Mouse (Mus musculus): ENCODE data around the gene Olfr78.

Gene Olfr78

GRCm38 (mm10) chr7:102759266-102759665 lies at the start of gene Olfr78, which contains the start of gene Olfr560:
TSS of gene Olfr78 (minus strand) at chr7:102759471.
TSS of gene Olfr560 (minus strand) at chr7:102759366.
- DNase-seq (ENCODE audit: low spot score), result no peak

- DNase-seq (ENCODE audit: low spot score), result no peak
Measured at GRCm38 (mm10) chr7:102803180-102803579, 43.9 kb upstream of the Olfr78 start, which contains the start of gene Olfr564. TSS of gene Olfr564 (plus strand) at chr7:102803480.

- DNase-seq (ENCODE audit: low spot score), result no peak
Measured at GRCm38 (mm10) chr7:102770921-102771320, 11.7 kb upstream of the Olfr78 start, which contains the start of gene Olfr561. TSS of gene Olfr561 (plus strand) at chr7:102771221.

GRCm38 (mm10) chr7:102752086-102752485 lies 7.2 kb downstream of the Olfr78 start:
- DNase-seq (ENCODE audit: low spot score), result no peak

- DNase-seq (ENCODE audit: low spot score), result no peak
Measured at GRCm38 (mm10) chr7:102737705-102738104, 21.6 kb downstream of the Olfr78 start.

DNA sequence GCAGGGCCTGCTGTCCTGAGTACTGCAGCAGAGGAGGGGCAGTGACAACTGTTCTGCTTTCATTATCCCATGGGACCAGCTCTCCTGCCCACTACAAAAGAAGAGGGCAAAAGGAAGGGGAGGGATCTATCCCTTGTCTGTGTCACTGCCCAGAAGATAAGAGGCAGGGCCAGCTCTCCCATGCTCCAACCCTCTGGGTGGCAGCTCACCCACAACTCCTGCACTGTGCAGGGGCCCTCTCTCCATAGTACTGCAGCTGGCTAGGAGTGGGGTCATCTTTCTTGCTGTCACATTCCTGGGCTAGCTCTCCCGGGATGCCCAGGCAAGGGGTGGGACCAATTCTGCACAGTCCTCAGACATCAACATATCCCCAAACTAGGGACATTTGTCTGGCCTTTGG lies 25.5 kb downstream of the Olfr78 start:
- DNase-seq (ENCODE audit: low spot score), result no peak

DNA sequence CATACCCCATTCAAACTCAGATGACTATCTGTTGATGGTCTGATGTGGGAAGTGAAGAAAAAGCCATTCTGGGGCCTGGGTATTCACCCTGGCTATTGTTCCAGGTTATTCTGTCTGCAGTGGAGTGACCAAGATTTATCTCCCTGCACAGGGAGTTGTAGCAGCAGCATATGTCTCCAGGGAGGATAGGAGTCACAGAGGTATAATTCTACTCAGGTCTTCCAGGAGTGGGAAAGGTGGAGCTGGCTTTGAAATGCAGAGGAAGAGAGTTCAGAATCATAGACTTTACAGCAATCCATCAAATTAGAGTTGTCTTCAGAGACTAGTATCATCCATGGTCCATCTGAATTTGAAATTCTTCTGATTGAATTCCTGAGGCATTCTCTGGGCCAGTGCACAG lies 31.9 kb downstream of the Olfr78 start, which contains the start of gene Olfr559:
Olfr559 (minus strand) TSS at position 101 of the 400 bp plus-strand sequence.
- DNase-seq (ENCODE audit: low spot score), result no peak

GRCm38 (mm10) chr7:102718970-102719369 lies 40.3 kb downstream of the Olfr78 start, which contains the start of gene Olfr33:
TSS of gene Olfr33 (minus strand) at chr7:102719070.
- no peak for DNase-seq (ENCODE audit: low spot score)

GRCm38 (mm10) chr7:102701915-102702314 lies 57.4 kb downstream of the Olfr78 start, which contains the start of gene Olfr558:
TSS of gene Olfr558 (plus strand) at chr7:102702215.
- DNase-seq (ENCODE audit: low spot score), result no peak

- DNase-seq (ENCODE audit: low spot score), result no peak
Measured at GRCm38 (mm10) chr7:102698461-102698860, 60.8 kb downstream of the Olfr78 start.

DNA sequence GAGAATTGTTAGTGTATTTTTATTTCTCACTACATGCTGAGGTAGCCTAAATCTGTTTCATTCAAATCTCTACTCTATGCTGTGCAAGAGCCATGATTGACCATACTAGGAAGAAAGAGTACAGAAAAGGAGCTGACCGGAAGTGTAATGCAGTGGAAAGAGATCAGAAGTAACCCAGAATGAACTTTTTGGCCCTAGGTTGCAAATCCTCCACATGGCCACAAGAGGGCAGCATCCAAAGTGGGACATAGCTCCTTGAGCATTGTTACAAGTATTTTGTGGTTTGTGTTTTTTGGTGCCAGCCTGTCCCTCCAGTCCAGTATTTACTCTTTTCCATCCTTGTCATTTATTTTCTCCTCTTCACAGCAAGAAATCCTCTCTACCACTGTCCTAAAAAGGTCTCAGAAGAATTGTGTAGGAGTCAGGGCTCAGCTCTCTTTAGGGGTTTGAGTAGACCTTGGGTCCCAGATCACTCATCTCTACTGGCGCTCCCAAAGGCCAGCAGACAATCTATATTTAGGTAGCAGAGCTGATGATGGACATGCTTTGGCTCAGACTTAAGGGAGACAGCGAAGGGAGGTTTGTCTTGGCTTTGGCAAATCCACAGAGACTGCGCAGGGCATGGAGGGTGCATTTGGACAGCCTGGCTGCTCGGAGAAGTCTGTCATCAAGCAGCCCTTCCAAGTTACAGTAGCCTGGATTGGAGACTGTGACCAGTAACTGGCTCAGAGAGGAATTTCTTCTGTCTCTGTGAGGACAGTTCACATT lies 63.7 kb downstream of the Olfr78 start, which contains the start of gene Olfr557:
Olfr557 (plus strand) TSS at position 553 of the 768 bp plus-strand sequence.
- DNase-seq (ENCODE audit: low spot score), result no peak

Measured in urinary bladder, postnatal 10 days (tissue).